Mouse (Mus musculus) intestine, embryonic 14.5 days (tissue): Measurements from ENCODE around the gene Fto. TPM values are rescaled to one million over a fixed set of nuclear protein-coding genes. Genes with fewer than 3 reads are reported as not detected.

ENCODE experiments used
- ATAC-seq: fragments of 200-750 bp; cut with Nextera tagmentation; replicated peaks from 2 replicates; pipeline ENCODE4 v1.8.0; 2017; ENCODE audit warnings: low read depth, moderate number of reproducible peaks, moderate TSS enrichment, moderate library complexity; ENCODE audit not compliant: low FRiP score, low TSS enrichment
- DNase-seq: peaks from one replicate; pipeline ENCODE4 v3.0.0-alpha.2; 2018; ENCODE audit warnings: low spot score
- H3K27ac ChIP-seq: fragments of 300-500 bp; sonication (generic); 2 replicates; pipeline ENCODE4 v1.5.1; 2014; ENCODE audit warnings: low read depth, mild to moderate bottlenecking, control low read depth
- H3K27me3 ChIP-seq: fragments of 300-500 bp; sonication (generic); replicated peaks from 2 replicates; pipeline ENCODE4 v1.6.1; 2014; ENCODE audit warnings: low read length, control low read depth; ENCODE audit not compliant: control insufficient read depth, insufficient read depth
- H3K36me3 ChIP-seq: fragments of 300-500 bp; sonication (generic); 2 replicates; pipeline ENCODE4 v1.6.1; 2014; ENCODE audit warnings: low read length, control low read depth; ENCODE audit not compliant: control insufficient read depth, insufficient read depth
- H3K4me1 ChIP-seq: fragments of 300-500 bp; sonication (generic); replicated peaks from 2 replicates; pipeline ENCODE4 v1.6.1; 2014; ENCODE audit warnings: low read length, control low read depth, mixed read lengths; ENCODE audit not compliant: control insufficient read depth, insufficient read depth
- H3K4me2 ChIP-seq: fragments of 300-500 bp; sonication (generic); 2 replicates; pipeline ENCODE4 v1.6.1; 2014; ENCODE audit warnings: low read length
- H3K4me3 ChIP-seq: fragments of 300-500 bp; sonication (generic); 2 replicates; pipeline ENCODE4 v1.5.1; 2014; ENCODE audit warnings: low read depth, low read length, control low read depth, mixed read lengths
- H3K9ac ChIP-seq: fragments of 300-500 bp; sonication (generic); 2 replicates; pipeline ENCODE4 v1.6.1; 2014; ENCODE audit warnings: mild to moderate bottlenecking, low read length
- H3K9me3 ChIP-seq: fragments of 300-500 bp; sonication (generic); 2 replicates; pipeline ENCODE4 v1.6.1; 2016; ENCODE audit warnings: low read length, control low read depth; ENCODE audit not compliant: control insufficient read depth
- WGBS: fragments of 180-500 bp; shearing (Covaris S2); extraction: QIAGEN DNeasy Blood & Tissue Kit; methylation state at CpG from one replicate; pipeline ENCODE4 v1.1.7; 2014; 5-methylcytosine and 5-hydroxymethylcytosine counted together
- polyA plus RNA-seq: library from polyadenylated mRNA; unstranded; fragments of >200 nt; fragmentation: Nextera tagmentation; extraction: Ambion mirVana; gene quantifications from 2 replicates; pipeline ENCODE4 v1.2.1, GENCODE M21; 2014

Gene Fto
- polyA plus RNA-seq, 1 experiment from 2014 or later = 77.7 TPM

DNA sequence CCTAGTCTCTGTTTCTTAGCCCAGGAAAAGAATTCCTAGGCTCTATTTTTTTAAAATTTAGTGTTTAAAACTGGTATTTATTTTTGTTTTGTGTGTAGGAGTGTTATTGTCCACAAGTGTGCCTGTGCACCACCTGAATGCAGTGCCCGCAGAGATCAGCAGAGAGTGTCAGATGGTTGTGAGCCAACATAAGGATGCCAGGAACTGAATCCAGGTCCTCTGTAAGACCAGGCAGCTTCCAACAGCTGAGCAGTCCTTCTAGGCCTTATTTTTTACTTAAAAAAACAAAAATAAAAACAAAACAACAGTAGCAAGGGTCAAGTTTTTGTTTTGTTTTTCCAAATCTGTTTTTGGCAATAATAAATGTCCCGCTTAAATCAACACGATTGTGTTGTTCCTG lies 69.9 kb downstream of the Fto start:
- Histone ChIP-seq H3K36me3 (no peaks in the 10 kb centered on the region), H3K4me2 (no peak overlapping the region), H3K9ac (no peak overlapping the region), H3K27ac (no peak overlapping the region), H3K27me3 (no peaks in the 10 kb centered on the region), H3K4me3 (no peak overlapping the region), H3K4me1 (peaks cover 20% of the 10 kb centered on the region), H3K9me3 (no peaks in the 10 kb centered on the region)
- DNase-seq (no peak), ATAC-seq (no peak)
- WGBS = 85% methylated on average over 3 of the region's 3 CpGs

DNA sequence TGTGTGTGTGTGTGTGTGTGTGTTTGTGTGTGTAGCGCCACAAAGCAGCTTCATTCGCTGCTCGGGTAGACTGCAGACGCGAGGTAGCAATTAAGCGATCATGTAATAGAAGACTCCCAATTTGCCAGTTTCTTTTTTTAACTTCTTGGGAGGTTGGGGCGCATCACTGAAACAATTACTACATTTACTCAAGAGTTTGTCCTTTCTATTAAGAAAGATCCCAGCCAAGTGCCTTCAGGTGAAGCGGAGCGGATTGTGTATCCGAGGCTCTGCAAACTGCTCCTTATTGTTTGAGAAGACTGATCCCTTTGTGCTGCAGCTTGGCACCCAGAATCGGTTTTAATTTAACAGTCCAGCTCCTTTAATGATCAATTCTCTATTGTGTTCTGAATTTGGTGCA lies 70.5 kb downstream of the Fto start:
- no peaks in the 10 kb centered on the region for H3K9me3 ChIP-seq
- H3K27ac ChIP-seq = no peak overlapping the region
- no peak overlapping the region for H3K4me2 ChIP-seq
- no peak overlapping the region for H3K9ac ChIP-seq
- no peak overlapping the region for H3K4me3 ChIP-seq
- peaks cover 20% of the 10 kb centered on the region for H3K4me1 ChIP-seq
- ATAC-seq (no peak), DNase-seq (no peak)
- no peaks in the 10 kb centered on the region for H3K36me3 ChIP-seq
- WGBS = 92% methylated on average over 11 of the region's 11 CpGs
- H3K27me3 ChIP-seq = no peaks in the 10 kb centered on the region

DNA sequence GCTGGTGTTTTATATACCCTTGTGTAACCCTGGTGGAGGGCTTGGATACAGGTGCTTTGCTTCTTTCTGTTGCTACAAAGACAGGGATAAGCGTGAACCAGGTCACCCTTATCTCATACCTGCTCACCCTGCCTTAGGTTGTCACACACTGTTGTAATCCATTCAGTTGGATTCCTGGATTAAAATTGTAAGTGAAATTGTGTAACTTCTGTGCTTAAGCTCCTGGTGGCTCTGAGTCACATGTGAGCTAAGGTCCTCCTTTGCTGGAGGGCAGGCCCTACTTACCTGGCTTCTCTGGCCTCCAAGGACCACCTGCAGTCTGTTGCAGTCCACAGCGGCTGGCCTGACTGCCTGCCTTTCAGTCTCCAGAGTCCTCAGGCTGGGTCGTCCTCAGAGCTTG lies 71.1 kb downstream of the Fto start:
- Histone ChIP-seq H3K27ac (no peak overlapping the region), H3K27me3 (no peaks in the 10 kb centered on the region), H3K9ac (no peak overlapping the region), H3K4me3 (no peak overlapping the region), H3K9me3 (no peaks in the 10 kb centered on the region), H3K4me2 (no peak overlapping the region), H3K4me1 (peaks cover 18% of the 10 kb centered on the region), H3K36me3 (no peaks in the 10 kb centered on the region)
- ATAC-seq (no peak), DNase-seq (no peak)
- WGBS = 92% methylated on average over 3 of the region's 3 CpGs

DNA sequence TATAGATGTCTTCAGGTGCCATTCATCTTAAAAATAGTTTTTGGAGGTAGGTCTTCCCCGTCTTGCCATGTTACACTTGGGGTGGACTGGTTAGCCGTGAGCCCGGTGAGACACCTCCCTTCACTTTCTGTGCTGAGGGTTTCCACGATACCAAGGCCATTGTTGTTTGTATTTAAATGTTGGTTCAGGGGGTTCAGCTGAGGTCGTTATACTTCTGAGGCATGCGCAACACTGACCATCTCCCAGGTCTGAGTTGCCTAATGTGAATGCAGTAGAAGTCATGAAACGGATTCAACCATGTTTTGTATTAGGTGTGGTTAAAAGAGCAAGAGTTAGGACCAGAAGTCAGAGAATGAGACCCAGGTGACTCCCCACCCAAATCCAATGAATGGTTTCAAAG lies 72.5 kb downstream of the Fto start:
- Histone ChIP-seq H3K4me2 (no peak overlapping the region), H3K9me3 (no peaks in the 10 kb centered on the region), H3K27ac (no peak overlapping the region), H3K27me3 (no peaks in the 10 kb centered on the region), H3K36me3 (no peaks in the 10 kb centered on the region), H3K4me1 (peaks cover 15% of the 10 kb centered on the region), H3K9ac (no peak overlapping the region), H3K4me3 (no peak overlapping the region)
- 90% methylated on average over 7 of the region's 7 CpGs for WGBS
- ATAC-seq = no peak
- no peak for DNase-seq

DNA sequence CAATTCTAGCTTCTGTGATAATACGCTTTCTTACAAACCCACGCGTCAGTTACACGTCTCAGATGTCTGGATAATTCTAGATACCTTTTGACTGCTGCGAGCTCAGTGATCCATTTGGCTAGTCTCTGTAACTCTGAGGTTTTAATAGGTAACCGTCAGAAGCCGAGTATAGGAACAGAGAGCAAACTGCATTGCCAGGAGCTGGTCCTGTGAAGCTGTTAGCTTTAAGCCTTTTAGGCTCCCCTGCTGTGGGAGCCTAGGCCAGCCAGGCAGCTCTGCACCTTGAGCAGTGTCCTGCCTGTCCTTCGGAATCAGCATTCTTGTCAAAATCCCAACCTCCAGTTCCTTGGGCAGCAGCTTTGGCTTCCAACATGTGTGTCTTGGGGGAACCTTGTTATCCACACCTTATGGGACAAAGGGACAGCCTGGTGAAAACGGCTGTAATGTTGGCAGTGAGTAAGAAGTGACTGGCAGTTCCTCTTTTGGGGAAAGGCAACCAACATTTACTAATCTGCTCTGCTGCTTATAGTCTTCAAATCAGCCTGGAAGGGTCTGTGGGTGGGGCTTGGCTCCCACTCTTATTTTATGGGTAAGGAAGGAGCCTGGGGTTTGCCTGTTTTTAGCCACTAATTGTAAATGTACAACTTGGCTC lies 77.2 kb downstream of the Fto start:
- no peak overlapping the region for H3K27ac ChIP-seq
- no peaks in the 10 kb centered on the region for H3K27me3 ChIP-seq
- H3K36me3 ChIP-seq = no peaks in the 10 kb centered on the region
- H3K9me3 ChIP-seq = no peaks in the 10 kb centered on the region
- no peak overlapping the region for H3K9ac ChIP-seq
- no peak overlapping the region for H3K4me3 ChIP-seq
- DNase-seq (no peak), ATAC-seq (no peak)
- WGBS = 73% methylated on average over 9 of the region's 9 CpGs
- H3K4me1 ChIP-seq = 0 out of 2 replicates have a peak, but pooled peaks cover 9% of the 10 kb centered on the region
- no peak overlapping the region for H3K4me2 ChIP-seq

DNA sequence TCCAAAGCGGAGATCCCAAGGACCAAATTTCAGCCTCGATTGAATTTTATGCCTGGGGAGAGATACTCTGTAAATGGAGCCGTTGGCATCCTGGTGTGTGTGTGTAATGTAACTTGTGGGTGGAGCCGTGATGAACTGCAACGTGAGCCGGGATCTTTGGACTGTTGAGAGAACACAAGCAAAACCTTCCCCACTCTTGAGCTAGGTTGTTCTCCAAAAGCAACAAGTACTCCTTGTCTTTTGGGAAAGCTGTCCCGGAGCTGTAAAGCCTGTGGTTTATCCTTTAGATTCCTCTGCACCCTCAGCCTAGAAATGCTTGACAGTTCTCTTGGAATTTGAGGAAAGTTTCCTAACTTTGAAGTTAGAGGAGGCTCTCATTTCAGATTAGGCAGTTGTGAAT lies 78.9 kb downstream of the Fto start:
- no peak overlapping the region for H3K27ac ChIP-seq
- H3K4me3 ChIP-seq = no peak overlapping the region
- H3K27me3 ChIP-seq = no peaks in the 10 kb centered on the region
- no peaks in the 10 kb centered on the region for H3K9me3 ChIP-seq
- H3K4me1 ChIP-seq = 0 out of 2 replicates have a peak, but pooled peaks cover 9% of the 10 kb centered on the region
- WGBS = 60% methylated on average over 7 of the region's 7 CpGs
- ATAC-seq (no peak), DNase-seq (no peak)
- no peaks in the 10 kb centered on the region for H3K36me3 ChIP-seq
- no peak overlapping the region for H3K9ac ChIP-seq
- no peak overlapping the region for H3K4me2 ChIP-seq

DNA sequence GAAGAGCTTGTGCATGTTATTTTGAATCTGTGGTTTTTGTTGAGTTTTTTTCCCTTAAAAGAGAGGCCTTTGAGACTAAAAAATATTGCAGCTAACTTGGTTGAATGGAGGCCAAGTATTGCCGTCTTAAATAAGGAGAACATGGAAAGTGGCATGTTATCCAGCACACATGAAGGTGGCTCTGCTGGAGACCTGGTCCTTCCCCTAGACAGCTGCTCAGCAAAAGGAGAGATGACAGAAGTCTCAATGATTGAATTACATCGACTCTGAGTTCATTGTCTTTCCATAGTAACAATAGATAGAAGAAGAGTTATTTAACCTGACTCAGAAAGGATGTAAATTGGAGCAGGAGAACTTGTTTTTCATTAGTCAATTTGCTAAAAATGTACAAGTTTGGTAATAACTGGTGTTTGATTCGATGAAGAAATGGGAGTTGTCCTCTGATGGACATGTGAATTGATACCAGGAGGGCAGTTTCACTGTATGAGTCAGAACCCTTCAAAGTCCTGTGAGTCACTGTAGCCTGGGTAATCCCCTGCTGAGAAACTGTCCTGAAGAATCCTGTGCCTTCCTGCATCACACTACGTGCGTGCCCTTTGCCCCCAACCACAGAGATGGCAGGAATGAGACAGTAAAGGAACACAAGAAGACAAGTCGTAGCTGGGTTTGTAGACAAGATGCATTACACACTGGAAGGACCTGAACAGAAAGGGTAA lies 82.2 kb downstream of the Fto start:
- Histone ChIP-seq H3K4me2 (no peak overlapping the region), H3K27me3 (no peaks in the 10 kb centered on the region), H3K9me3 (no peaks in the 10 kb centered on the region), H3K27ac (no peak overlapping the region), H3K36me3 (no peaks in the 10 kb centered on the region), H3K9ac (no peak overlapping the region), H3K4me3 (no peak overlapping the region), H3K4me1 (0 out of 2 replicates have a peak, but pooled peaks cover 4% of the 10 kb centered on the region)
- 72% methylated on average over 6 of the region's 6 CpGs for WGBS
- no peak for DNase-seq
- 0 out of 2 replicates have a peak, but pooled peaks have one; percentile 43 for ATAC-seq

DNA sequence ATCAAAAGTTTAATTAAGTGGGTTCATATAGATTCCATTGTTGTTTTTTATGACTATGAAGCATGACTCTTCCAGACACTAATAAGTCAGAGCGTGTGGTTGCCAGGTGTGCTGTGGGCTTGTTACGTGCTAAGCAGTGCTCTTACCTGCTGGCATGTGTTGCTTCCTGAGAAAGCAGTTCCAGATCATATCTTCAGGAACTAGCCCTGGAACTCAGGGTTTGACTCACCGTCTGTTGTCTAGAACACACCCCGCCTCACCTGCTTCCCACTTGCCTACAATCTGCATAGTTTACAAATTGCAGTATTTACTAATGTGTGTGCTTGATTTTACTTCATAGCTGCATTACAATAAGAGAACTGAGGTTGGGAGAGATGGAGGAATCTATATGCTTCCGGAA lies 84.7 kb downstream of the Fto start:
- 0 out of 2 replicates have a peak, but pooled peaks cover 3% of the 10 kb centered on the region for H3K36me3 ChIP-seq
- no peak overlapping the region for H3K4me2 ChIP-seq
- no peak overlapping the region for H3K4me3 ChIP-seq
- H3K4me1 ChIP-seq = 0 out of 2 replicates have a peak, but pooled peaks cover 4% of the 10 kb centered on the region
- no peaks in the 10 kb centered on the region for H3K9me3 ChIP-seq
- WGBS = 91% methylated on average over 5 of the region's 5 CpGs
- no peak overlapping the region for H3K9ac ChIP-seq
- H3K27me3 ChIP-seq = no peaks in the 10 kb centered on the region
- no peak overlapping the region for H3K27ac ChIP-seq
- DNase-seq (no peak), ATAC-seq (no peak)
